Mouse (Mus musculus): ENCODE results near the gene Cep68. TPM values are rescaled to one million over a fixed set of nuclear protein-coding genes. Genes with fewer than 3 reads are reported as not detected.

The Cep68 gene
- polyA plus RNA-seq, 1 experiment from 2014 or later, result 25.8 TPM

GRCm38 (mm10) chr11:20243214-20243913 lies 5.9 kb downstream of the Cep68 start:
- Histone ChIP-seq H3K4me1 (ENCODE audit: control insufficient read depth, insufficient read depth, low read depth, low read length) (peaks cover 19% of the 10 kb centered on the region), H3K9ac (ENCODE audit: low read depth, low read length) (no peak overlapping the region), H3K27ac (ENCODE audit: low read depth, low read length) (no peak overlapping the region), H3K27me3 (replicated peaks; ENCODE audit: control insufficient read depth, insufficient read depth, low read length) (no peaks in the 10 kb centered on the region), H3K4me3 (ENCODE audit: low read length) (no peak overlapping the region), H3K9me3 (ENCODE audit: control insufficient read depth, low read length) (no peaks in the 10 kb centered on the region), H3K4me2 (ENCODE audit: low read length) (no peak overlapping the region), H3K36me3 (ENCODE audit: control insufficient read depth, insufficient read depth, low read length) (peaks cover 18% of the 10 kb centered on the region)
- WGBS, result 47% methylated on average over 9 of the region's 9 CpGs
- ATAC-seq, result 0 out of 2 replicates have a peak, but pooled peaks have one; percentile 19

GRCm38 (mm10) chr11:20242366-20243056 lies 6.7 kb downstream of the Cep68 start:
- WGBS, result 92% methylated on average over 6 of the region's 6 CpGs
- Histone ChIP-seq H3K9ac (ENCODE audit: low read depth, low read length) (no peak overlapping the region), H3K4me3 (ENCODE audit: low read length) (no peak overlapping the region), H3K4me1 (ENCODE audit: control insufficient read depth, insufficient read depth, low read depth, low read length) (peaks cover 10% of the 10 kb centered on the region), H3K4me2 (ENCODE audit: low read length) (no peak overlapping the region), H3K27me3 (replicated peaks; ENCODE audit: control insufficient read depth, insufficient read depth, low read length) (no peaks in the 10 kb centered on the region), H3K27ac (ENCODE audit: low read depth, low read length) (no peak overlapping the region), H3K36me3 (ENCODE audit: control insufficient read depth, insufficient read depth, low read length) (peaks cover 23% of the 10 kb centered on the region), H3K9me3 (ENCODE audit: control insufficient read depth, low read length) (no peaks in the 10 kb centered on the region)
- ATAC-seq, result no peak

GRCm38 (mm10) chr11:20241311-20241710 lies 7.9 kb downstream of the Cep68 start:
- 93% methylated on average over 7 of the region's 7 CpGs for WGBS
- Histone ChIP-seq H3K4me3 (ENCODE audit: low read length) (no peak overlapping the region), H3K4me1 (ENCODE audit: control insufficient read depth, insufficient read depth, low read depth, low read length) (no peaks in the 10 kb centered on the region), H3K27ac (ENCODE audit: low read depth, low read length) (no peak overlapping the region), H3K9me3 (ENCODE audit: control insufficient read depth, low read length) (no peaks in the 10 kb centered on the region), H3K4me2 (ENCODE audit: low read length) (no peak overlapping the region), H3K27me3 (replicated peaks; ENCODE audit: control insufficient read depth, insufficient read depth, low read length) (no peaks in the 10 kb centered on the region), H3K9ac (ENCODE audit: low read depth, low read length) (no peak overlapping the region), H3K36me3 (ENCODE audit: control insufficient read depth, insufficient read depth, low read length) (peaks cover 29% of the 10 kb centered on the region)
- ATAC-seq, result no peak

- Histone ChIP-seq H3K4me3 (ENCODE audit: low read length) (no peak overlapping the region), H3K36me3 (ENCODE audit: control insufficient read depth, insufficient read depth, low read length) (peaks cover 32% of the 10 kb centered on the region), H3K4me2 (ENCODE audit: low read length) (no peak overlapping the region), H3K27ac (ENCODE audit: low read depth, low read length) (no peak overlapping the region), H3K9ac (ENCODE audit: low read depth, low read length) (no peak overlapping the region), H3K27me3 (replicated peaks; ENCODE audit: control insufficient read depth, insufficient read depth, low read length) (no peaks in the 10 kb centered on the region), H3K4me1 (ENCODE audit: control insufficient read depth, insufficient read depth, low read depth, low read length) (no peaks in the 10 kb centered on the region), H3K9me3 (ENCODE audit: control insufficient read depth, low read length) (no peaks in the 10 kb centered on the region)
- WGBS, result 87% methylated on average over 5 of the region's 5 CpGs
- no peak for ATAC-seq
Observed at GRCm38 (mm10) chr11:20240331-20240730, 8.9 kb downstream of the Cep68 start.

GRCm38 (mm10) chr11:20239279-20239861 lies 9.9 kb downstream of the Cep68 start:
- ATAC-seq, result no peak
- H3K4me2 ChIP-seq (ENCODE audit: low read length), result no peak overlapping the region
- H3K27me3 ChIP-seq (replicated peaks; ENCODE audit: control insufficient read depth, insufficient read depth, low read length), result no peaks in the 10 kb centered on the region
- 95% methylated on average over 9 of the region's 9 CpGs for WGBS
- peaks cover 37% of the 10 kb centered on the region for H3K36me3 ChIP-seq (ENCODE audit: control insufficient read depth, insufficient read depth, low read length)
- H3K4me3 ChIP-seq (ENCODE audit: low read length), result no peak overlapping the region
- no peak overlapping the region for H3K9ac ChIP-seq (ENCODE audit: low read depth, low read length)
- no peaks in the 10 kb centered on the region for H3K9me3 ChIP-seq (ENCODE audit: control insufficient read depth, low read length)
- no peak overlapping the region for H3K27ac ChIP-seq (ENCODE audit: low read depth, low read length)
- H3K4me1 ChIP-seq (ENCODE audit: control insufficient read depth, insufficient read depth, low read depth, low read length), result no peaks in the 10 kb centered on the region

- Histone ChIP-seq H3K9me3 (ENCODE audit: control insufficient read depth, low read length) (no peaks in the 10 kb centered on the region), H3K36me3 (ENCODE audit: control insufficient read depth, insufficient read depth, low read length) (peaks cover 42% of the 10 kb centered on the region), H3K27ac (ENCODE audit: low read depth, low read length) (no peak overlapping the region), H3K4me3 (ENCODE audit: low read length) (no peak overlapping the region), H3K27me3 (replicated peaks; ENCODE audit: control insufficient read depth, insufficient read depth, low read length) (no peaks in the 10 kb centered on the region), H3K4me1 (ENCODE audit: control insufficient read depth, insufficient read depth, low read depth, low read length) (no peaks in the 10 kb centered on the region), H3K4me2 (ENCODE audit: low read length) (no peak overlapping the region), H3K9ac (ENCODE audit: low read depth, low read length) (no peak overlapping the region)
- WGBS, result 85% methylated on average over 3 of the region's 3 CpGs
- no peak for ATAC-seq
Observed at GRCm38 (mm10) chr11:20237976-20238375, 11.3 kb downstream of the Cep68 start.

GRCm38 (mm10) chr11:20237018-20237417 lies 12.2 kb downstream of the Cep68 start:
- WGBS, result 94% methylated on average over 7 of the region's 7 CpGs
- Histone ChIP-seq H3K4me1 (ENCODE audit: control insufficient read depth, insufficient read depth, low read depth, low read length) (no peaks in the 10 kb centered on the region), H3K4me3 (ENCODE audit: low read length) (no peak overlapping the region), H3K9ac (ENCODE audit: low read depth, low read length) (no peak overlapping the region), H3K4me2 (ENCODE audit: low read length) (no peak overlapping the region), H3K9me3 (ENCODE audit: control insufficient read depth, low read length) (no peaks in the 10 kb centered on the region), H3K27me3 (replicated peaks; ENCODE audit: control insufficient read depth, insufficient read depth, low read length) (no peaks in the 10 kb centered on the region), H3K36me3 (ENCODE audit: control insufficient read depth, insufficient read depth, low read length) (peaks cover 42% of the 10 kb centered on the region), H3K27ac (ENCODE audit: low read depth, low read length) (no peak overlapping the region)
- no peak for ATAC-seq

GRCm38 (mm10) chr11:20234233-20234632 lies 15.0 kb downstream of the Cep68 start:
- no peaks in the 10 kb centered on the region for H3K9me3 ChIP-seq (ENCODE audit: control insufficient read depth, low read length)
- no peak for ATAC-seq
- H3K4me3 ChIP-seq (ENCODE audit: low read length), result no peak overlapping the region
- no peak overlapping the region for H3K4me2 ChIP-seq (ENCODE audit: low read length)
- peaks cover 38% of the 10 kb centered on the region for H3K36me3 ChIP-seq (ENCODE audit: control insufficient read depth, insufficient read depth, low read length)
- H3K9ac ChIP-seq (ENCODE audit: low read depth, low read length), result no peak overlapping the region
- no peaks in the 10 kb centered on the region for H3K27me3 ChIP-seq (replicated peaks; ENCODE audit: control insufficient read depth, insufficient read depth, low read length)
- no peak overlapping the region for H3K27ac ChIP-seq (ENCODE audit: low read depth, low read length)
- WGBS, result 77% methylated on average over 3 of the region's 3 CpGs
- no peaks in the 10 kb centered on the region for H3K4me1 ChIP-seq (ENCODE audit: control insufficient read depth, insufficient read depth, low read depth, low read length)

- ATAC-seq, result 0 out of 2 replicates have a peak, but pooled peaks have one; percentile 22
- 82% methylated on average over 4 of the region's 5 CpGs for WGBS
- no peak overlapping the region for H3K9ac ChIP-seq (ENCODE audit: low read depth, low read length)
- no peaks in the 10 kb centered on the region for H3K4me1 ChIP-seq (ENCODE audit: control insufficient read depth, insufficient read depth, low read depth, low read length)
- no peak overlapping the region for H3K4me3 ChIP-seq (ENCODE audit: low read length)
- H3K27ac ChIP-seq (ENCODE audit: low read depth, low read length), result peak overlapping the region; percentile 19; the same call in 1 of the 2 replicates
- peaks cover 28% of the 10 kb centered on the region for H3K36me3 ChIP-seq (ENCODE audit: control insufficient read depth, insufficient read depth, low read length)
- H3K27me3 ChIP-seq (replicated peaks; ENCODE audit: control insufficient read depth, insufficient read depth, low read length), result no peaks in the 10 kb centered on the region
- no peak overlapping the region for H3K4me2 ChIP-seq (ENCODE audit: low read length)
- no peaks in the 10 kb centered on the region for H3K9me3 ChIP-seq (ENCODE audit: control insufficient read depth, low read length)
Observed at GRCm38 (mm10) chr11:20232016-20232755, 17.0 kb downstream of the Cep68 start.

Measured in hindbrain, embryonic 16.5 days (tissue).